Mouse (Mus musculus) cerebellum, adult 2 months (tissue): ENCODE results near the gene Bcas3.

Experiments
- CTCF ChIP-seq: fragments of 200-500 bp; IDR thresholded peaks from 2 replicates; pipeline ENCODE4 v1.5.1; 2011; ENCODE audit warnings: low read depth, mild to moderate bottlenecking, control low read depth, low read length, moderate library complexity, borderline replicate concordance; ENCODE audit not compliant: insufficient read depth
- POLR2A ChIP-seq: fragments of 200-500 bp; IDR thresholded peaks from 2 replicates; pipeline ENCODE4 v1.6.1; 2011; ENCODE audit warnings: low read length, control low read depth, borderline replicate concordance; ENCODE audit not compliant: insufficient read depth

- no peak for TF ChIP-seq CTCF
- TF ChIP-seq POLR2A: no peak
Observed at GRCm38 (mm10) chr11:85672881-85673475, 320.0 kb downstream of the Bcas3 start.
